Mouse (Mus musculus): ENCODE measurements around the gene Letm1.

GRCm38 (mm10) chr5:33726891-33727290, 55.7 kb downstream of the Letm1 start:
- no peak for TF ChIP-seq POLR2A (IDR thresholded peaks at IDR 0.05; ENCODE audit: control insufficient read depth, extremely low read depth, insufficient read depth, low read length, poor library complexity)
- TF ChIP-seq CTCF (IDR thresholded peaks at IDR 0.05; ENCODE audit: borderline replicate concordance, control insufficient read depth, extremely low read depth, insufficient read depth, low read length, poor library complexity): no peak

Data from thymus, adult 2 months (tissue).